Mouse (Mus musculus): Measurements from ENCODE around the gene Cyp2c39. TPM values are rescaled to one million over a fixed set of nuclear protein-coding genes. Genes with fewer than 3 reads are reported as not detected.
"Not testable (repeated sequence)": the region's sequence is repeated elsewhere in the genome, so short reads cannot be mapped to it uniquely, and the experiment has no call there.

Gene Cyp2c39
- not detected for polyA plus RNA-seq (2017; shearing (Covaris generic))

DNA sequence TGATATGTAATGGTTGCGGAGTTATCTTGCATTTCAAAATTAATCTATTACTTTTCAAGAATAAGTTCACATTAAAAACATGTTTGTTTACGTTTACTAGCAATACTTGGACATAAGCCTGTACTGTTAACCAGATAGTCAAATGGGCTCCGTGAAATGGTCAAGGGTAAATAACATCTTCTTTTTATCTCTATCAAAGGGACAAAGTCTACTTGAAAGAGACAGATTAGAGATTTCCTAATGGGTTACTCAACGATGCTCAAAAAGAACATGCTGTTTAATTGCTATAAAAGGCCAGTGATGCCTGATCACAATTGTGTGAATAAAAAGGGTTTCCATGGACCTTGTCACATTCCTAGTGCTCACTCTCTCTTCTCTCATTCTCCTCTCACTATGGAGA is at the start of gene Cyp2c39:
TSS of gene Cyp2c39 (plus strand) at position 329 of the 400 bp plus-strand sequence.
- no peak for ATAC-seq

DNA sequence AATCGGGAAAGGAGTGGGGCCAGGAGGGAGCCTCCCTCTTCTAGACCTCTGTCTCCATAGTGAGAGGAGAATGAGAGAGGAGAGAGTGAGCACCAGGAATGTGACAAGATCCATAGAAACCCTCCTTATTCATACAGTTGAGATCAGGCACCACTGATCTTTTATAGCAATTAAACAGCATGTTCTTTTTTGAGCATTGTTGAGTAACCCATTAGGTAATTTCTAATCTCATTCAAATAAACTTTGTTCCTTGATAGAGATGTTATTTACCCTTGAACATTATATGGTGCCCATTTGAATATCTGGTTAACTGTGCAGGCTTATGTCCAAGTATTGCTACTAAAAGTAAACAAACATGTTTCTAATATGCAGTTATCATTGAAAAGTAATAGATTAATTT is 47.7 kb upstream of the Cyp2c39 start, which contains the start of gene Cyp2c38:
TSS of gene Cyp2c38 (minus strand) at position 135 of the 400 bp plus-strand sequence.
- ATAC-seq, result no peak

DNA sequence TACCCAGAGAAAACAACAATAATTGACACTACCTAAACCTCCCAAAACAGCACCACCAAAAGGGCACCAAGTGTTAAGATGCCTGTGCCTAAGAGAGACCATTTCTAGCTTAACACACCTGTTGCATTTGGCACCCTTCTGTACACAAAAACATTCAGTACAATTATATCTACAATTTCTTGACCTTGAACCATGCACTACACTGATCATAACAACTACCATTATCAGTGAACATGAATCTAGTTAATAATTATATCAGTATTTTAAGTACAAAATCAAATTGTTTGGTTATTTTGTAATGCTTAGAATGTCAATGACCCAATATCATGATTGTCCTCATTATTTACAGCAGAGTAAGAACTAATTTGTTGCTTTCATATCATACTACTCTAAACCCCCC is 46.7 kb upstream of the Cyp2c39 start:
- ATAC-seq, result no peak

GRCm38 (mm10) chr19:39483961-39484360 is 26.7 kb upstream of the Cyp2c39 start:
- not testable (repeated sequence) for ATAC-seq

- no peak for ATAC-seq
These were observed 4.3 kb upstream of the Cyp2c39 start for GRCm38 (mm10) chr19:39506341-39506740.

DNA sequence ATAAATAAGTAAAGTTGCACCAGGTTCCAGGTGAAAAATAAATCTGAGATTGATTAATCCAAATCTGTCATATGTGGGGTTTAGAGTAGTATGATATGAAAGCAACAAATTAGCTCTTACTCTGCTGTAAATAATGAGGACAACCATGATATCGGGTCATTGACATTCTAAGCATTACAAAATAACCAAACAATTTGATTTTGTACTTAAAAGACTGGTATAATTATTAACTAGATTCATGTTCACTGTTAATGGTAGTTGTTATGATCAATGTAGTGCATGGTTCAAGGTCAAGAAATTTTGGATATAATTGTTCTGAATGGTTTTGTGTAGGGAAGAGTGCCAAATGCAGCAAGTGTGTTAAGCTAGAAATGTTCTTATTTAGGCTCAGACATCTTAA is 1.1 kb upstream of the Cyp2c39 start:
- no peak for ATAC-seq

Other genes starting within 250 kb of the Cyp2c39 start
- not detected for gene Cyp2c29, start 241.5 kb upstream of the Cyp2c39 start, polyA plus RNA-seq (2017; shearing (Covaris generic))
- not detected for gene Cyp2c38, start 47.8 kb upstream of the Cyp2c39 start, polyA plus RNA-seq (2017; shearing (Covaris generic))
- gene Cyp2c67, start 138.2 kb downstream of the Cyp2c39 start, polyA plus RNA-seq (2017; shearing (Covaris generic)), result not detected
- not detected for gene Cyp2c68, start 230.2 kb downstream of the Cyp2c39 start, polyA plus RNA-seq (2017; shearing (Covaris generic))

All from activated CD4-positive, CD25-positive, alpha-beta regulatory T cell, adult 4 months (primary cell).